Mouse (Mus musculus) embryo, embryonic 10.5 days (tissue): Measurements from ENCODE around the gene Ptpn21.

Experiments
- DNase-seq: peaks from one replicate; pipeline ENCODE4 v3.0.0-alpha.2; 2015; ENCODE audit warnings: low spot score

Gene Ptpn21

DNA sequence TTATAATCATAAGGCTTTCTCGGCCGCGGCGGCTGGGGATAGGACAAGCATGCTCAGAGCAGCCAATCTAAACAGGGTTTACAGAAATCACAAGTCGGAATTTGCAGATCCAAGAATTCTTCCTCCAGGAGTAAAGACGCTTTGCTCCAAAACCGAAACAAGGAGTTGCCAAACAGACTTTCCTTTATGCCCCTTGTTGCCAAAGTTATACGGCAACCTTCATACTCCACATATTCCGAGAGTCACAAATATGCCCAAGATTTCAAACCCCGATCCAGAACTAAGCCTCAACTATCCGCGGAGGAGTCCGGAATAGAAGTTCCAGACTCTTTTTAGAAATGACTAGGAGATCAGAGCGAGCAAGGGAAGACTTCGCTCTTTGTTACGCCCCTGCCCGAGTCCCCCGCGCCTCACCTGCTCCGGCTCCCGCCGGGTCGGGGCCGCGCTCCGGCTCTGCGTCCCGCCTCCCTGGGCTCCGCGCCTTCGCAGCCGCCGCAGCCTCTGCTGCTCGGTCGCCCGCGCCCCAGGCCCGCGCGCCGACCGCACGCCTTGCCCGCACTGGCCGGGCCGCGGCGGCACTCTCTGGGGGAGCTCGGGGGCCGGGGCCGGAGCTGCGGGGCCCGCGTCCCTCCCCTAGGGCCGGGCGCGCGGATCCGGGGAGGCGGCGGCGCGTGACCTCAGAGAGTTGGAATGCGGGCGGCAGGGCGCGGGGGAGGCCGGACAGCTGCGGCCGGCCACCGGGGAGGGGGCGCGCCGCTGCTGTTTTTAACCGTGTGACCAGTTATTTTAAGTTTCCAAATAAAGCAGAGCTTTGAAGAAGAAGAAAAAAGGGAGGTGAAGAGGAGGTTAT is at the start of gene Ptpn21:
Gene Ptpn21, minus strand, starts transcription at position 455 of the 850 bp plus-strand sequence.
- DNase-seq: peak; percentile 72

DNA sequence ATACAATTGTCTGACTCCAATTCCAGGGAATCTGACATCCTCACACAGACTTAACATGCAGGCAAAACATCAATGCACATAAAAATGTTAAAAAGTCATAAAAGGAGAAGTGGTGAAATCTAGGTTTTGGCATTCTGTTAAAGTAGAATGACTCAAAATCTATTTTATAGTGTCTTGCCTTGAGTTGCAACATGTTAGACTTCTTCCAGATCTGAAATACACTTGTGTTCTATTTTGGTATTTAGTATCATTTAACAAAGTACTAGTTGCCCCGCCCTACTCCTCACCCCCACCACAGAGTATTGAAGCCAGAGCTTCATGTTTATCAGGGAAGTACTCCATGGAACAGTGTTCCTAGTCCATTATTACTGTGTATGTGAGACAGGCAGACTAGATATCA is 47.0 kb upstream of the Ptpn21 start:
- no peak for DNase-seq

GRCm38 (mm10) chr12:98779148-98779547 is 41.9 kb upstream of the Ptpn21 start:
- DNase-seq: peak; percentile 43

DNA sequence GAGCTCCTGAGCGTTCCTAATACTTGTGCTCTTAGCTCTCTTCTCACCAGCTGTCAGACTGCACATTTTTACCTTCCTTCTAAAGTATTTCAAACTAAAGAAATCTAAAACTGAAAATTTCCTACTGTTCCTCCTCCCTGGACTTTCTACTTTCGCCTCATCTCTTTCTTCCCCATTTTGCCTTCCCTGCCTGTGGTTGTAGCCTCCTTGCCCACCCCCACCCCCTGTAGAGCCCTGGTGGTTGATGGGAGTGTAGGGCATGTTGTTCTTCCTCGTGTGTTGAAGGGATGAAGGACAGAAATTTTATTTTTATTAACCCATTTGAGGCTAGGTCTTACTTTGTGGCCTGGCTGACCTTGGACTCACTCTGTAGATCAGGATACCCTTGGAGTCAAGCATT is 40.3 kb upstream of the Ptpn21 start:
- no peak for DNase-seq

GRCm38 (mm10) chr12:98766241-98766640 is 29.0 kb upstream of the Ptpn21 start:
- DNase-seq: no peak

- DNase-seq: no peak
These were observed 22.5 kb upstream of the Ptpn21 start for GRCm38 (mm10) chr12:98759700-98760099.

DNA sequence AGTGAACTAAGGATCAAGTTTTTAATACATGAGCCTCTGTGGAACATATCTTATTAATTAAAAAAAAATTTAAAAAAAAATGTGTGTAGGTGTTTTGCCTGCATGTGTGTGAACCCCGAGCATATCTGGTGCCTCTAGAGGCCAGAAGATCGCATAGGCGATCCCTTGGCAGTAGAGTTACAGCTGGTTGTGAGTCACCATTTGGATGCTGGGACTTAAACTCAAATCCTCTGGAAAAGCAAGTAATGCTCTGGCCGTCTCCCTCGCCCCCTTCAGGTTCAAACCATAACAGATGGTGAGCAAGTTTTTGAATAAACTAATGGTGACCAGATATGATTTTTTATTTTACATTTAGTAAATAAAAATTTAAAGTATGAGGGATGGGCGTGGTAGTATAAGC is 20.4 kb upstream of the Ptpn21 start:
- DNase-seq: no peak

GRCm38 (mm10) chr12:98747380-98747753 is 10.2 kb upstream of the Ptpn21 start:
- peak; percentile 47 for DNase-seq

- DNase-seq: peak; percentile 96
These were observed 9.7 kb upstream of the Ptpn21 start, which contains the start of gene Zc3h14 for GRCm38 (mm10) chr12:98746746-98747379. Gene Zc3h14 (plus strand): TSS chr12:98746964.

- peak; percentile 73 for DNase-seq
These were observed 8.9 kb upstream of the Ptpn21 start for GRCm38 (mm10) chr12:98746131-98746530.

DNA sequence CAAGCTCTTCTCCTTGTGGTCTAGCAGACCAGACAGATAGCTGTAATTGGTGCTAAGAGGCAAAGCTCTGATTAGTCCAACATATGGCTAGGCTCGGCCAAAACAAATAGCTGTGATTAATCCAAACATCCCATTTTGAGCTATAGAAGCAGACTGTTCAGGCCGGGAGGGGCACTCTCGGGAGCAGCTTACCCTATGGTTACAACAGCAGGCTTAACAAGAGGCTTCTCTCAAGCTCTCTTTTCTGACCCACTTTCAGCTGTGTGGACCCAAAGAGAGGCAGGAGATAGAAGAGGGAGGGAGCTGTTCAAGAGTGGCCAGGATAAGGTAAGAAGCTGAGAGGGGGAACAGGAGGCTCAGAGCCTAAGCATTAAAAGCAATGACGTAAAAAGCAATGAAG is 8.4 kb upstream of the Ptpn21 start:
- no peak for DNase-seq

DNA sequence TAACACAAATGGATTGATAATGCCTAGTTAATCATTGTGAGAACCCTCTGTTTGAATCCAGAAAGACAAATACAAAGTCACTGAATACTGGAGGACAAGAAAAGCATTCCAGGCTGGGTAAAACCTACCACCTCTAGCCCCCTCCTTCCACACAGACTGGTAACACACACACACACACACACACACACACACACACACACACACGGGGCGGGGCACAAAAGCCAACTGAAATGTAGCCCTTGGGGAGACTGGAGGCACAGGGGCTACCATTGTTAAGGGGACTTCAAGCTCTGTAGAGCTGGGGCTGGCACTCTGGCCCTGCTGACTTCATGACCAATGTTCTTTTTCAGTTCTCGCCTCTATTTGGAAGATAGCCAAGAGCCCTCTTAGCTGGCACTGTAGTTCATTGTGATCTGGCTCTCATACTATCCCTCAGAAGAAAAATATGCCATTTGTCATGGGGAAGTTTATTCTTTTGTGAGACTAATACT is 3.9 kb upstream of the Ptpn21 start:
- no peak for DNase-seq

DNA sequence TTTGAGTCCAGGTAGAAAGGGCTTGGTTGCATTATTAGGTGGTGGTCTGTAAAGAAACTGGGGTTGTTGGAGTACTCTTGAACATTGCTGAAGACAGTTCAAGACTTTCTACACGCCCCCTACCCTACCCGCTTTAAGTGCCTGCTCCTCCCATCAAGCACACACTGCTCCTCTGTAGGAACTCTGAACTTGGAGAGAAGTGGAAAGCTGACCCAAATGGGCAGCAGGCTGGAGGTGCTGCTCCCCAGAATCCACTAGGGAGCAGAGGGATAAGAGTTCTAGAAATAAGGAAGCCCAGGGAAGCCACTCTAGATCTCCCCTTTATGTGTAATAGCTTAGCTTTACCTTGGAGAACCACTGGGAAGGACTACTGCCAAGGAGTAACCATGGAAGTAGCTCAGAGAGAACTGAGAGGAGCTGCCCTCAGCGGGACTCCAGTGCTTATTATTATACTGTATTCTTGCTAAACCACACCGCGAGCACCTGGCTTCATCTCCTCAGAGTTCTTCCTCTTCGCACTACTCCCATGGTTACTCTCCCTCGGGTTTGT is 671 bp upstream of the Ptpn21 start:
- peak; percentile 70 for DNase-seq

GRCm38 (mm10) chr12:98734880-98735801 is 2.1 kb downstream of the Ptpn21 start:
- peak; percentile 12 for DNase-seq

DNA sequence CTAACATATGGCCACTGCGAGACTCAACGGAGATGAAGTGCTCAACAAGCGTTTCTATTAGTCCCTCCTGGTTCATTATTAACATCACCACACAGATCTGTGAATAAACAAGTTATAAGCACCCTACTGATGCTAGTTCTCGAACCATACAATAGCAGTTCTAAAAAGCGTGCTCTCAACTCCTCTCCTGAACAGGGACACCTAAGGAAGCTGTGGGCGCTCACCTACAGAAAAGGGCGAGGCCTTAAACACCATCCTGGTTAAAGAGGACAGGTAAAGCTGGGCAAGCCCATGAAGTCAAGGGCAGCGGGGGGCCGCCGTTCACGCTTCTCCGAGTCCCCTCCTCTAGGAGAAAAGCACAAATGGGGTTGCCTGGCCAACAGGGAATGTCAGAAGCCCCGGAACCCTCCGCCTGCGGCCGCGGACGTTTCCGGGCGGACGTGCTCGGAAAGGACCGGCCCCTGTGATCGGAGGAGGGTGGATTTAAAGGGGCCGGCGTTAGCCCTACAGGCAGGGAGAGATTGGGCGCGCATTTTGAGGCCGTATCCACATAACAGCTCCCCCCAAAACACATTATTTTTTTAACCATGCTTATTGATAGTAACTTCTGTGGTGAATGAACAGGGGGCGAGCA is 2.8 kb downstream of the Ptpn21 start:
- DNase-seq: peak; percentile 92

DNA sequence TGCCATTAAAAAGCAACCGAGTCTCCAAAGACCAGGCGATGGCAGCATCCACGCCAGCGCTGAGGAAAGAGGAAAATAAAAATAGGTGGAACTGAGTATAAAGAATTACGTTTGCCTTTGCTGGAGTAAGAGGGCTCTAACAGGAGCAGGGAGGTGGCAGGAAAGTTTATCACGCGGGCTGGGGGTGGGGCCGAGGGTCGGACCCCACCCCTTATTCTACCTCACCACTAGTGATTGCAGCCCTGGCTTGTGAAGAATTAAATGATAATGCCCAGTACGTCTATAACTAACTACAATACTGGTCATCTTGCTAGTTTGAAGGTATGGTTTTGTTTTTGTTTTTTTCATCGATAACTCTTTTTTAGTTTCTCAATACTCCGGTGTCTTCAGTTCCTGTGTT is 3.4 kb downstream of the Ptpn21 start:
- no peak for DNase-seq

DNA sequence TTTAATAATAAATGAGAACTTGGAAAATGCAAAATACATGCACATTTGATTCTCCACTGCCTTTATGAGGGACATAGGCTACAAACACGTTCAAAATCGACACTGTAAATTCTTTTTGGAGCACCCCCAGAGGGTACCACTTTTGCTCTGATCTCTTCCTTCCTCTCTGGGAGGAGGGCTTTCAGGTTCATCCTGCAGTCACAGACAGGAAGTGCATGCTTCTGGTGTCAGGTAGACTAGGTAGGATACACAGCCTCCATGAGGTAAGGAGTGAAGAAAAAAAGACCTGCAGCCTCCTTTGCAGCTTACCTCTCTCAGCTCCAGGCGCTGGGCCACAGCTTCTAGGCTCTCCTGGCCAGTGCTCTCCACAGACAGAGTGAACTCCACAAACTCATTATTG is 4.0 kb downstream of the Ptpn21 start:
- no peak for DNase-seq

- DNase-seq: no peak
These were observed 6.5 kb downstream of the Ptpn21 start for GRCm38 (mm10) chr12:98730682-98731081.

DNA sequence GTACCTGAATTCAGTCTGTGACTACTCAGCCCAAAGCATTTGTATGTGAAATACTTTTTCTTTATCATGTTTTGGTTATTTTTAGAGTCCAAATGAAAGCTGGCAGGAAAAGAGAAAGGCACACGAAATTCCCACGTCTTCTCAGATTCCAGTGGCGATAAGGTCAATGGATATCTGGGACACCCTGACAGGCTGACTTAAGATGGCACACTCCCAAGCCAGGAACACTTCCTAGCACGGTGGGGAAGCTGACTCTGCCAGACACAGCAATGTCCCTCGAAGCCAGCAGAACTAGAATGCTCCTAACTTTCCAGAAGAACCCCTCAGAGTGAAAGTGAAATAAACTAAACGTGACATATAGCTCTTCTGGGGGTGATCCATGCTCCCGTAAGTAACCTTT is 10.0 kb downstream of the Ptpn21 start:
- DNase-seq: no peak

DNA sequence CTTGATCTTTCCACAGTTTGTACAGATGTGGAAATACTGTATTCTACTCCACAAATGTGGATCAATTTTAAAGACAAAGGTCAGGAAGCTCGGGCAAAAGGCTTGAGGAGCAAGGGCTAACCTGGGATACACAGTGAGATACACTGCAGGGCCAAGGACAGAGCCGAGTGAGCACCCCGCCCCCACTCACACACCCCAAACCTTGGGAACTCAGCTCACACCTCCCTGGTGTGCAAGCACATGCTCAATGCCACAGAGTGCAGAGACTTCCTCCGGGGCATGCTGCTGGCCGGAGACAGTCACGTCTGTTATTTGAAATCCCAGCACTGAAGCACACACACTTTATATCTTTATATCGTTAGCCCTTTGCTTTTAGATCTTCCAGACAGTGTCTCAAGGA is 11.1 kb downstream of the Ptpn21 start:
- DNase-seq: no peak

- DNase-seq: no peak
These were observed 12.2 kb downstream of the Ptpn21 start for GRCm38 (mm10) chr12:98724976-98725375.
